Mouse (Mus musculus): ENCODE results near the gene Pla2g2c. TPM values are rescaled to one million over a fixed set of nuclear protein-coding genes. Genes with fewer than 3 reads are reported as not detected.

Gene Pla2g2c
- polyA plus RNA-seq, 1 experiment from 2014 or later = 0.20 TPM

GRCm38 (mm10) chr4:138710633-138711032 lies 14.0 kb upstream of the Pla2g2c start:
- Histone ChIP-seq H3K27ac (replicated peaks) (no peak overlapping the region), H3K9me3 (no peaks in the 10 kb centered on the region), H3K36me3 (no peaks in the 10 kb centered on the region), H3K4me1 (no peaks in the 10 kb centered on the region), H3K4me2 (no peak overlapping the region), H3K27me3 (replicated peaks) (peaks cover 27% of the 10 kb centered on the region), H3K4me3 (no peak overlapping the region), H3K9ac (no peak overlapping the region)
- 75% methylated on average over 11 of the region's 11 CpGs for WGBS
- ATAC-seq (ENCODE audit: extremely low read depth, insufficient number of reproducible peaks, low FRiP score, low TSS enrichment) = no peak

DNA sequence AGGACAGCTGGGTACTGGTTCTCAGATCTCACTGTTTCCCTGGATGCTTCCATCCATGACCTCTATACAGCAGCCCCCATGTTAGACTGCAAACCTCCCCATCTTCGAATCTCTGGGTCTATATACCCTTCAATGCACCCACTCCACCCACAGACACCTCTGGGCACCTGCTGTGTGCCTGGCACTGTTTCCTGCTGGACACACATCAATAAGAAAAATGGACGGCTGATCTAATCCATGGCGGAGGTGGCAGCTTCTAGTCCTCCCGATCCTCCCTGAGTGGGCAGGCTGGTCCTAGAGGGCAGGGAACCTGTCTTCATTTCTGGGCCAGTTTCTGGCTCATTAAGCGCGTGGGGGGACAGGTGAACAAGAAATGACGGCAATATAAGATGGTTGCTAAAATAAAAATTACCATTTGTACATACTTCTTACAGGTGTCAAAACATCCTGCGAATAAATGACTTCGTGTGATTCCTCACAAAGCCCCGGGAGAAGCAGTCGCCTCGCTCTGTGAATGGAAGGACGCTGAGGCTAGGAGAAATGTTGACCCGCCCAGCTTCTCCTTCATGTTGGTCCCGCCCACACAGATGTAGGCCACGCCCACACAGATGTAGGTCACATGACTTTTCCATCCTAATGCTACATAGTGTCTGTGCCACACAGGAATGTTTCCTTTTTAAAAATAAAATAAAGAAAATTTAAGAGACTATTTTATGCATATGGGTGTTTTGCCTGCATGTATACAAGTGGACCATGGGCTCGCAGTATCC lies 13.4 kb upstream of the Pla2g2c start:
- Histone ChIP-seq H3K4me1 (no peaks in the 10 kb centered on the region), H3K9me3 (no peaks in the 10 kb centered on the region), H3K9ac (no peak overlapping the region), H3K36me3 (no peaks in the 10 kb centered on the region), H3K27me3 (replicated peaks) (peaks cover 23% of the 10 kb centered on the region), H3K27ac (replicated peaks) (no peak overlapping the region), H3K4me3 (no peak overlapping the region), H3K4me2 (no peak overlapping the region)
- no peak for ATAC-seq (ENCODE audit: extremely low read depth, insufficient number of reproducible peaks, low FRiP score, low TSS enrichment)
- WGBS = 65% methylated on average over 17 of the region's 17 CpGs

DNA sequence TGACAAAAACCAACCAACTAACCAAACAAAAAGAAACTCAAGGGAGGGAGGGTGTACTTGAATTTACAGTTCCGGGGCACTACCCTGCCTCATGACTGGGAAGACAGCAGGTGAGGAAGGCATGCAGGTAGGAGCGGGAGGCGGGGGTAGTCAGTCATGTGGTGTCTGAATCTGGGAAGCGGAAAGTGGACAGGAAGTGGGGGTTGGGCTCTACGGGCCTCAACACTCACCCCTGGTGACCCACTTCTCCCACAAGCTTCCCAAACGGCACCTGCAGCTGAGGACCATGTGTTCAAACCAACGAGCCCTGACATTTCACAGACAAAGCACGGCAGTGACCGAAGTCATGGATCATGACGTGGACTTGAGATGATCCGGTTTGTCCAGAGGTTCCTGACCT lies 12.5 kb upstream of the Pla2g2c start:
- peaks cover 20% of the 10 kb centered on the region for H3K27me3 ChIP-seq (replicated peaks)
- no peaks in the 10 kb centered on the region for H3K4me1 ChIP-seq
- no peak overlapping the region for H3K4me3 ChIP-seq
- H3K9me3 ChIP-seq = no peaks in the 10 kb centered on the region
- no peaks in the 10 kb centered on the region for H3K36me3 ChIP-seq
- ATAC-seq (ENCODE audit: extremely low read depth, insufficient number of reproducible peaks, low FRiP score, low TSS enrichment) = no peak
- WGBS = 73% methylated on average over 11 of the region's 11 CpGs
- H3K9ac ChIP-seq = no peak overlapping the region
- H3K27ac ChIP-seq (replicated peaks) = no peak overlapping the region
- H3K4me2 ChIP-seq = no peak overlapping the region

- no peaks in the 10 kb centered on the region for H3K36me3 ChIP-seq
- H3K4me1 ChIP-seq = no peaks in the 10 kb centered on the region
- WGBS = 64% methylated on average over 8 of the region's 8 CpGs
- ATAC-seq (ENCODE audit: extremely low read depth, insufficient number of reproducible peaks, low FRiP score, low TSS enrichment) = no peak
- no peak overlapping the region for H3K4me3 ChIP-seq
- H3K4me2 ChIP-seq = no peak overlapping the region
- peaks cover 20% of the 10 kb centered on the region for H3K27me3 ChIP-seq (replicated peaks)
- no peak overlapping the region for H3K27ac ChIP-seq (replicated peaks)
- no peak overlapping the region for H3K9ac ChIP-seq
- H3K9me3 ChIP-seq = no peaks in the 10 kb centered on the region
These were observed 12.0 kb upstream of the Pla2g2c start for GRCm38 (mm10) chr4:138712621-138713020.

GRCm38 (mm10) chr4:138714186-138714585 lies 10.4 kb upstream of the Pla2g2c start:
- Histone ChIP-seq H3K4me1 (no peaks in the 10 kb centered on the region), H3K36me3 (no peaks in the 10 kb centered on the region), H3K4me3 (no peak overlapping the region), H3K4me2 (no peak overlapping the region), H3K9me3 (no peaks in the 10 kb centered on the region), H3K9ac (no peak overlapping the region), H3K27ac (replicated peaks) (no peak overlapping the region), H3K27me3 (replicated peaks) (peaks cover 12% of the 10 kb centered on the region)
- no peak for ATAC-seq (ENCODE audit: extremely low read depth, insufficient number of reproducible peaks, low FRiP score, low TSS enrichment)
- WGBS = 45% methylated on average over 1 of the region's 1 CpGs

GRCm38 (mm10) chr4:138716697-138717096 lies 7.9 kb upstream of the Pla2g2c start:
- ATAC-seq (ENCODE audit: extremely low read depth, insufficient number of reproducible peaks, low FRiP score, low TSS enrichment) = no peak
- Histone ChIP-seq H3K4me3 (no peak overlapping the region), H3K4me2 (no peak overlapping the region), H3K4me1 (no peaks in the 10 kb centered on the region), H3K36me3 (no peaks in the 10 kb centered on the region), H3K9ac (no peak overlapping the region), H3K9me3 (no peaks in the 10 kb centered on the region), H3K27me3 (replicated peaks) (peaks cover 20% of the 10 kb centered on the region), H3K27ac (replicated peaks) (no peak overlapping the region)
- WGBS = 64% methylated on average over 9 of the region's 9 CpGs

GRCm38 (mm10) chr4:138718586-138719263 lies 5.9 kb upstream of the Pla2g2c start:
- WGBS = 72% methylated on average over 5 of the region's 5 CpGs

GRCm38 (mm10) chr4:138719264-138719596 lies 5.4 kb upstream of the Pla2g2c start:
- H3K4me1 ChIP-seq = peaks cover 16% of the 10 kb centered on the region
- no peak overlapping the region for H3K4me3 ChIP-seq
- ATAC-seq (ENCODE audit: extremely low read depth, insufficient number of reproducible peaks, low FRiP score, low TSS enrichment) = no peak
- H3K36me3 ChIP-seq = no peaks in the 10 kb centered on the region
- peaks cover 14% of the 10 kb centered on the region for H3K27me3 ChIP-seq (replicated peaks)
- no peak overlapping the region for H3K27ac ChIP-seq (replicated peaks)
- H3K9me3 ChIP-seq = no peaks in the 10 kb centered on the region
- no peak overlapping the region for H3K4me2 ChIP-seq
- no peak overlapping the region for H3K9ac ChIP-seq
- 75% methylated on average over 5 of the region's 5 CpGs for WGBS

More at GRCm38 (mm10) chr4:138718586-138719263, 5.9 kb upstream of the Pla2g2c start:
- Histone ChIP-seq H3K4me1 (peaks cover 11% of the 10 kb centered on the region), H3K9me3 (no peaks in the 10 kb centered on the region), H3K27ac (replicated peaks) (no peak overlapping the region), H3K4me3 (no peak overlapping the region), H3K9ac (no peak overlapping the region), H3K4me2 (no peak overlapping the region), H3K36me3 (no peaks in the 10 kb centered on the region), H3K27me3 (replicated peaks) (peaks cover 14% of the 10 kb centered on the region)
- no peak for ATAC-seq (ENCODE audit: extremely low read depth, insufficient number of reproducible peaks, low FRiP score, low TSS enrichment)

- 0 out of 2 replicates have a peak overlapping the region, but pooled peaks have one; percentile 2 for H3K27ac ChIP-seq (replicated peaks)
- no peak overlapping the region for H3K4me3 ChIP-seq
- no peaks in the 10 kb centered on the region for H3K9me3 ChIP-seq
- H3K4me2 ChIP-seq = peak overlapping the region; percentile 66; the same call in 1 of the 2 replicates
- peaks cover 34% of the 10 kb centered on the region for H3K4me1 ChIP-seq
- H3K9ac ChIP-seq = no peak overlapping the region
- H3K27me3 ChIP-seq (replicated peaks) = peaks cover 14% of the 10 kb centered on the region
- WGBS = 30% methylated on average over 15 of the region's 15 CpGs
- no peak for ATAC-seq (ENCODE audit: extremely low read depth, insufficient number of reproducible peaks, low FRiP score, low TSS enrichment)
- no peaks in the 10 kb centered on the region for H3K36me3 ChIP-seq
These were observed 905 bp upstream of the Pla2g2c start for GRCm38 (mm10) chr4:138723493-138724281.

DNA sequence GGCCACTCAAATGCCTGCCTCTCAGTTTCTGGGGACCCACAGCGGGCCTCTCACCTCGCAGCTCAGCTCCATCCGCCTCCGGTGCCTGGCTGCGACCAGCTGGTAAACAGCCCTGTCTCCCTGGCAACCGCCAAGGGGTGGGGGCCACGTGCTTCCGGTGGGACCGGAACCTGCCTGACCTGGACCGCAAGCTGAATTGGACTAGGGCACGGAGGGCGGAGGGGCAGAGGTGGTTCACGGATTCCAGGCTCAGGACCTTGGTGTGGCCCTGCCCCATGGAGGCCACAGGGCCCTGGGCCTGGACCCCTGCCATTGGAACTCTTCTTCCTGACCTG lies 502 bp downstream of the Pla2g2c start:
- peak; percentile 26; the same call in 1 of the 2 replicates for ATAC-seq (ENCODE audit: extremely low read depth, insufficient number of reproducible peaks, low FRiP score, low TSS enrichment)
- 7% methylated on average over 13 of the region's 13 CpGs for WGBS
- H3K9ac ChIP-seq = peak overlapping the region; percentile 61

GRCm38 (mm10) chr4:138725751-138726150 lies 1.2 kb downstream of the Pla2g2c start:
- Histone ChIP-seq H3K36me3 (no peaks in the 10 kb centered on the region), H3K9ac (no peak overlapping the region), H3K4me3 (no peak overlapping the region), H3K27ac (replicated peaks) (peak overlapping the region; percentile 74), H3K4me2 (0 out of 2 replicates have a peak overlapping the region, but pooled peaks have one; percentile 66), H3K4me1 (peaks cover 42% of the 10 kb centered on the region), H3K9me3 (no peaks in the 10 kb centered on the region), H3K27me3 (replicated peaks) (peaks cover 6% of the 10 kb centered on the region)
- no peak for ATAC-seq (ENCODE audit: extremely low read depth, insufficient number of reproducible peaks, low FRiP score, low TSS enrichment)
- WGBS = 58% methylated on average over 5 of the region's 5 CpGs

More for the DNA sequence above, 502 bp downstream of the Pla2g2c start:
- H3K4me2 ChIP-seq = peak overlapping the region; percentile 66
- no peaks in the 10 kb centered on the region for H3K36me3 ChIP-seq
- peak overlapping the region; percentile 74 for H3K27ac ChIP-seq (replicated peaks)
- peak overlapping the region; percentile 38 for H3K4me3 ChIP-seq
- H3K4me1 ChIP-seq = peaks cover 42% of the 10 kb centered on the region
- H3K27me3 ChIP-seq (replicated peaks) = peaks cover 12% of the 10 kb centered on the region
- H3K9me3 ChIP-seq = no peaks in the 10 kb centered on the region

Measured in heart, embryonic 13.5 days (tissue).